Mouse (Mus musculus) MEL (cell line): ENCODE measurements around the gene Hmcn2. TPM values are rescaled to one million over a fixed set of nuclear protein-coding genes. Genes with fewer than 3 reads are reported as not detected.

Experiments
- DNase-seq: peaks from one replicate; pipeline ENCODE4 v3.0.0; 2011; ENCODE audit warnings: low read depth, low spot score
- H3K27ac ChIP-seq: 2 replicates; pipeline ENCODE4 v1.5.1; 2012; ENCODE audit warnings: low read depth, mild to moderate bottlenecking, control low read depth, low read length, moderate library complexity; ENCODE audit not compliant: control insufficient read depth
- H3K27me3 ChIP-seq, 2 experiments: fragments of 150-350 bp in 1 of 2; sonication (generic) in 1 of 2; 2 replicates each; pipeline ENCODE4 v1.6.1; 2012; ENCODE audit warnings: low read length in 2 of 2, mild to moderate bottlenecking in 2 of 2, improper control_type of control experiment in 1 of 2, moderate library complexity in 1 of 2; ENCODE audit not compliant: insufficient read depth in 2 of 2, control insufficient read depth in 1 of 2
- H3K36me3 ChIP-seq, 2 experiments: 2 replicates each; pipeline ENCODE4 v1.6.1; 2012 to 2014; ENCODE audit warnings: low read length in 2 of 2, improper control_type of control experiment in 1 of 2, inconsistent platforms in 1 of 2, mild to moderate bottlenecking in 1 of 2; ENCODE audit not compliant: insufficient read depth in 2 of 2, control insufficient read depth in 1 of 2
- H3K4me1 ChIP-seq, 2 experiments: fragments of 150-350 bp in 1 of 2; sonication (generic) in 1 of 2; 2 replicates each; pipeline ENCODE4 v1.6.1; 2012; ENCODE audit warnings: low read length in 2 of 2, improper control_type of control experiment in 1 of 2, mild to moderate bottlenecking in 1 of 2; ENCODE audit not compliant: insufficient read depth in 2 of 2, control insufficient read depth in 1 of 2
- H3K4me3 ChIP-seq, 2 experiments: fragments of 150-350 bp in 1 of 2; sonication (generic) in 1 of 2; 2 replicates each; pipeline ENCODE4 v1.5.1; 2012; ENCODE audit warnings: low read depth in 2 of 2, low read length in 2 of 2, mild to moderate bottlenecking in 2 of 2, moderate library complexity in 2 of 2, control low read depth in 1 of 2, improper control_type of control experiment in 1 of 2; ENCODE audit not compliant: control insufficient read depth in 1 of 2, insufficient read depth in 1 of 2
- H3K79me2 ChIP-seq: 2 replicates; pipeline ENCODE4 v1.6.1; 2012; ENCODE audit warnings: mild to moderate bottlenecking, low read length, moderate library complexity; ENCODE audit not compliant: control insufficient read depth, poor library complexity, insufficient read depth
- H3K9ac ChIP-seq: 2 replicates; pipeline ENCODE4 v1.6.1; 2012; ENCODE audit warnings: low read depth, mild to moderate bottlenecking, control low read depth, low read length, moderate library complexity; ENCODE audit not compliant: control insufficient read depth, poor library complexity, severe bottlenecking
- H3K9me3 ChIP-seq: fragments of 150-350 bp; sonication (generic); replicated peaks from 2 replicates; pipeline ENCODE4 v1.6.1; 2012; ENCODE audit warnings: mild to moderate bottlenecking, low read length, improper control_type of control experiment, moderate library complexity; ENCODE audit not compliant: insufficient read depth
- BHLHE40 ChIP-seq: IDR thresholded peaks from 2 replicates; pipeline ENCODE4 v1.6.1; 2012; ENCODE audit warnings: low read depth, mild to moderate bottlenecking, inconsistent platforms, low read length, improper control_type of control experiment, borderline replicate concordance
- CHD1 ChIP-seq: IDR thresholded peaks from 2 replicates; pipeline ENCODE4 v1.6.1; 2012; ENCODE audit warnings: low read depth, mild to moderate bottlenecking, inconsistent platforms, low read length, improper control_type of control experiment
- ELF1 ChIP-seq: IDR thresholded peaks from 2 replicates; pipeline ENCODE4 v1.6.1; 2014; ENCODE audit warnings: low read depth, mild to moderate bottlenecking, inconsistent platforms, low read length, improper control_type of control experiment, moderate library complexity
- EP300 ChIP-seq, 2 experiments: IDR thresholded peaks; 2 replicates each; pipeline ENCODE4 v1.6.1; 2011; ENCODE audit warnings: improper control_type of control experiment in 2 of 2, low read length in 2 of 2, low read depth in 1 of 2, mild to moderate bottlenecking in 1 of 2
- HCFC1 ChIP-seq: IDR thresholded peaks from 2 replicates; pipeline ENCODE4 v1.6.1; 2012; ENCODE audit warnings: low read depth, mild to moderate bottlenecking, inconsistent platforms, low read length, improper control_type of control experiment, moderate library complexity
- MAZ ChIP-seq: IDR thresholded peaks from 2 replicates; pipeline ENCODE4 v1.6.1; 2012; ENCODE audit warnings: low read depth, mild to moderate bottlenecking, inconsistent platforms, low read length, improper control_type of control experiment
- MXI1 ChIP-seq: IDR thresholded peaks from 2 replicates; pipeline ENCODE4 v1.6.1; 2011; ENCODE audit warnings: mild to moderate bottlenecking, low read depth, low read length, improper control_type of control experiment
- MYB ChIP-seq: IDR thresholded peaks from 2 replicates; pipeline ENCODE4 v1.6.1; 2011; ENCODE audit warnings: mild to moderate bottlenecking, low read depth, low read length, improper control_type of control experiment
- MYC ChIP-seq: IDR thresholded peaks from 2 replicates; pipeline ENCODE4 v1.6.1; 2011; ENCODE audit warnings: low read depth, mild to moderate bottlenecking, low read length, improper control_type of control experiment, moderate library complexity
- NRF1 ChIP-seq: IDR thresholded peaks from 2 replicates; pipeline ENCODE4 v1.6.1; 2014; ENCODE audit warnings: low read depth, mild to moderate bottlenecking, inconsistent platforms, low read length, improper control_type of control experiment, moderate library complexity; ENCODE audit not compliant: poor library complexity, insufficient read depth, severe bottlenecking
- POLR2A ChIP-seq, 2 experiments: IDR thresholded peaks; 2 replicates each; pipeline ENCODE4 v1.6.1; 2011 to 2012; ENCODE audit warnings: low read length in 2 of 2, mild to moderate bottlenecking in 2 of 2, control low read depth in 1 of 2, improper control_type of control experiment in 1 of 2, low read depth in 1 of 2, moderate library complexity in 1 of 2; ENCODE audit not compliant: control insufficient read depth in 1 of 2, insufficient read depth in 1 of 2, poor library complexity in 1 of 2
- RAD21 ChIP-seq: IDR thresholded peaks from 2 replicates; pipeline ENCODE4 v1.6.1; 2011; ENCODE audit warnings: mild to moderate bottlenecking, low read depth, low read length, improper control_type of control experiment
- SIN3A ChIP-seq: IDR thresholded peaks from 2 replicates; pipeline ENCODE4 v1.6.1; 2012; ENCODE audit warnings: low read length, improper control_type of control experiment, inconsistent platforms
- SMC3 ChIP-seq: IDR thresholded peaks from 2 replicates; pipeline ENCODE4 v1.6.1; 2011; ENCODE audit warnings: low read depth, low read length, improper control_type of control experiment
- TAL1 ChIP-seq: IDR thresholded peaks from 2 replicates; pipeline ENCODE4 v1.6.1; 2012; ENCODE audit warnings: mild to moderate bottlenecking, inconsistent platforms, low read length, moderate library complexity, mixed read lengths
- TCF12 ChIP-seq: IDR thresholded peaks from 2 replicates; pipeline ENCODE4 v1.6.1; 2014; ENCODE audit warnings: low read depth, mild to moderate bottlenecking, inconsistent platforms, low read length, improper control_type of control experiment, moderate library complexity
- UBTF ChIP-seq: IDR thresholded peaks from 2 replicates; pipeline ENCODE4 v1.6.1; 2012; ENCODE audit warnings: low read depth, mild to moderate bottlenecking, inconsistent platforms, low read length, improper control_type of control experiment, moderate library complexity, borderline replicate concordance; ENCODE audit not compliant: insufficient read depth
- USF2 ChIP-seq, 2 experiments: IDR thresholded peaks; 2 replicates each; pipeline ENCODE4 v1.6.1; 2011 to 2012; ENCODE audit warnings: improper control_type of control experiment in 2 of 2, low read length in 2 of 2, borderline replicate concordance in 1 of 2, inconsistent platforms in 1 of 2, low read depth in 1 of 2, mild to moderate bottlenecking in 1 of 2; ENCODE audit not compliant: insufficient read depth in 1 of 2
- polyA plus RNA-seq, 2 experiments: library from polyadenylated mRNA; stranded (reverse) in 1 of 2; unstranded in 1 of 2; fragments of >175 nt in 1 of 2; fragments of >200 nt in 1 of 2; gene quantifications; 2 replicates each; pipeline versions ENCODE4 v1.2.1 to v1.2.4; 2012; ENCODE audit warnings: low replicate concordance in 2 of 2, low read depth in 1 of 2; ENCODE audit not compliant: insufficient read length in 2 of 2, insufficient read depth in 1 of 2, missing spikeins in 1 of 2
- total RNA-seq: library from RNA; depleted of rRNA; stranded (reverse); fragments of 300-350 nt; gene quantifications from 2 replicates; pipeline ENCODE4 v1.2.3, GENCODE M21; 2012

The Hmcn2 gene
- total and polyA plus RNA-seq, 3 experiments = 0.18 TPM; not detected in 2

DNA sequence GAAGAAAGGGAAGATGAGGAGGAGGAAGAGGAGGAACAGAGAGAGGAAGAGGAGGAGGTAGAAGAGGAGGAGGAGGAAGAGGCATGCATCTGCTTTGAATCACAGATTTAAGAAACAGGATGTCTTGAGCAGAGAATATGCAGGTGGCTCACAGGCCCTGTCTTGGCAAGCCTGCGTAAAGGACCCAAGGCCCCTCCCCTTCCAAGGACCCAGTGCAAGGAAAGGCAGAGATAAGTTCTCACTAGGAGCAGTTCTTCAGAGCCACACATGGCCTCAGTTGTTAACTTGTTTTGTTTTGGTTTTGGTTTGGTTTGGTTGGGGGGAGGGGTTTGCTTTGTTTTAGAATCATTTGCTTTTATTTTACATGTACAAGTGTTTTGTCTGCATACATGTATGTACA lies 137.3 kb downstream of the Hmcn2 start:
- Histone ChIP-seq H3K27ac (no peak overlapping the region), H3K9me3 (no peaks in the 10 kb centered on the region), H3K27me3 (no peaks in the 10 kb centered on the region)
- TF ChIP-seq MXI1 (peak; percentile 23; the same call in 1 of the 2 replicates), UBTF (no peak), TCF12 (peak; percentile 19; the same call in 1 of the 2 replicates), EP300 (IDR thresholded peaks at IDR 0.05; ENCODE audit: low read depth in 1 of 2, low read length in 2 of 2) (no peak)
- TF ChIP-seq, all 39 proteins: peak for 2
- Histone ChIP-seq H3K79me2 (no peaks in the 10 kb centered on the region), H3K36me3 (peaks cover 0 to 6% of the 10 kb centered on the region in 2 experiments; a peak in 1 of 4 replicates), H3K9ac (no peak overlapping the region), H3K4me1 (peaks cover 6 to 17% of the 10 kb centered on the region in 2 experiments), H3K4me3 (no peak overlapping the region)
- DNase-seq = peak; percentile 71

DNA sequence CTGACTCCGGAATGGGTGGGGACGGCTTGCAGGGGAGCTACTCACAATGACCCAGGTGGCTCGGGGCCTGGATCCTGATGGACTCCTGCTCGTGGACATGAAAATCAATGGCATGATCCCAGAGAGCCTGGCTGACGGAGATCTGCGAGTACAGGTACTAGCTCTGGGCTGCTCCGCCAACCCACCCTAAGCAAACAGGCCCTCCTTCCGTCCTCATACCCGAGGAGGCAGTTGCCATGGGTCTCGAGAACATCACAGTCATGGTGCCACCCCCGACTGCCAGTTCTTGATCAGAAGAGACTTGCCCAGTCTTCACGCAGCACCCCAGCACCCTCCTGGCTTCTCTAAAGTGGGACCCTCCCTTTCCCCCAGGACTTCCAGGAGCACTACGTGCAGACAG lies 138.8 kb downstream of the Hmcn2 start:
- Histone ChIP-seq H3K4me1 (peaks cover 0 to 11% of the 10 kb centered on the region in 2 experiments; a peak in 3 of 4 replicates), H3K9ac (no peak overlapping the region), H3K27ac (no peak overlapping the region), H3K79me2 (no peaks in the 10 kb centered on the region), H3K4me3 (no peak overlapping the region), H3K9me3 (no peaks in the 10 kb centered on the region), H3K27me3 (no peaks in the 10 kb centered on the region), H3K36me3 (no peaks in the 10 kb centered on the region)
- no peak for TF ChIP-seq BHLHE40
- TF ChIP-seq MYB = no peak
- no peak for TF ChIP-seq POLR2A (IDR thresholded peaks at IDR 0.05; ENCODE audit: control insufficient read depth in 1 of 2, insufficient read depth in 1 of 2, low read depth in 1 of 2, low read length in 2 of 2, poor library complexity in 1 of 2)
- no peak for DNase-seq

DNA sequence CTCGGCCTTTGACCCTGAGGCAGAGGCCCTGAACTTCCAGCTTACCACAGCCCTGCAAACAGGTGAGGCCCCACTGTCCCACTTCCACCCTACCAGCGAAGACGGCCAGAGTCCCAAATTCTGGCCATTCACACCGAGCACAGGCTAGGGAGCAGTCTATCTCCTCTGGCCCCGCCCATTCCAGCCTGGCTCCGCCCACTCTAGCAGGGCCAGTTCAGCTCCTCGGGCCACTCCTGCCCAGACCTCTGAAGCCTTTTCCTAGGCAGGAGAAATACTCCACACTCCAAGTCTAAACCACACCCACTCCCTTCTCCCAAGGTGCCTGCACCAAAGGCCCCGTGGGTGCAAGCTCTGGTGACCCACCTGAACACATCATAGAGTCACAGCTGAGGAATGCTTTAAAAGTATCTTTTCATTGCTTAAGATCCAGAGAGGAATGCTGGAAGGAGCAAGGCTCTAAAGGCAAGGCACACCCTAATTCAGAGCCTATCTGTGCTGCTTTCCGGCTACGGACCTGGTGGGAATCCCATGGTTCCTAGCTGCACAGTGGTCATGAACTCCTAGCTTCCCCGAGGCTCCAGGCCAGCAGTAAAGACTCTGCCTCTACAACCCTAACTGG lies 139.5 kb downstream of the Hmcn2 start:
- no peak overlapping the region for H3K27ac ChIP-seq
- TF ChIP-seq TAL1 = no peak
- no peak for TF ChIP-seq HCFC1
- no peak for TF ChIP-seq CHD1
- no peak for TF ChIP-seq MAZ
- no peak for TF ChIP-seq MXI1
- no peak for TF ChIP-seq ELF1
- no peak for TF ChIP-seq SIN3A
- TF ChIP-seq USF2 (IDR thresholded peaks at IDR 0.05; ENCODE audit: borderline replicate concordance in 1 of 2, insufficient read depth in 1 of 2, low read depth in 1 of 2, low read length in 2 of 2) = no peak
- TF ChIP-seq RAD21 = no peak
- no peak for TF ChIP-seq SMC3
- TF ChIP-seq NRF1 = no peak
- TF ChIP-seq MYC = no peak
- H3K36me3 ChIP-seq = no peaks in the 10 kb centered on the region
- H3K9me3 ChIP-seq = no peaks in the 10 kb centered on the region
- no peak overlapping the region for H3K4me3 ChIP-seq
- H3K4me1 ChIP-seq = peaks cover 0 to 7% of the 10 kb centered on the region in 2 experiments; a peak in 1 of 4 replicates
- no peak for DNase-seq
- no peaks in the 10 kb centered on the region; a peak in 1 of 4 replicates for H3K27me3 ChIP-seq
- H3K79me2 ChIP-seq = no peaks in the 10 kb centered on the region
- H3K9ac ChIP-seq = no peak overlapping the region
